In the genomic region with DNA sequence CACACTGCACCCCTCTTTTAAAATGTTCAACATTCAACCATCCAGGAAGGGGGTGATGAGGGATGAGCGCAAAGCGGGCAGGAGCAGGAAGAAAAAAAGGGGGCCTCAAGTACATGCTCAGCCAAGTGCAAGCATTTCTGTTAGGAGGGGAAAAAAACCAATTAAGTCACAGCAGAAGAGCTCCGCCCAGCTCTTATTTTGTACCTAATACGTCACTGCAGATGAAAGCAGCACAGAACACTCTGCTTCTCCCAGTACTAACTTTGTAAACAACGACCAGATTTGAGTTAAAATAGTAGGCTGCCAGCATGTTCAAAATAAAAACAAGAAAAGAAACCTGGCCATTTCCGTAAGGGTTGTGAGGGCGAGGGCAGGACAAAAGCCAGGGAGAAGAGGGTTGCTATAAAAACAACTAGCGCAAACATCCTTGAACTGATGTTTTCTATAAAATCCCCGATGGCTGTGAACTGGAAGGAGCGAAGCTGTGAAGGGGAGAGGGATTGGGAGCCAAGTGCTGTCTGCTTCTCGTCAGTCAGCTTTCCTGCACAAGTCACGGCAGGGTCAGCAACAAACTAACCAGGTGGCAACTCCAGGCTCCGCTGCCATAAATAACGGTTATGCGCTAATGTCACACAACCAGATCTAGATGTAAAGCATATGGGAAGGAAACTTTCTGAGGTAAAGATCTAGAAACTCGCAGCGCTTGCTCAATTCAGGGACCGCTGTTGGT, we compare ENCODE assay signal across 8 mouse cellular contexts. TPM values are rescaled to one million over a fixed set of nuclear protein-coding genes. Genes with fewer than 3 reads are reported as not detected.
DNase-seq lines count a peak whose midpoint lies in the region; ATAC-seq and TF ChIP-seq lines count a peak whose summit lies in the region.

No protein-coding gene starts in this region.

- peak overlapping the region; percentile 54 for H3K4me2 ChIP-seq in kidney, embryonic 15.5 days
- peak overlapping the region; percentile 44 for H3K4me2 ChIP-seq in embryonic facial prominence, embryonic 12.5 days (replicated peaks)
- peak overlapping the region; percentile 49 for H3K4me2 ChIP-seq in intestine, postnatal 0 days (replicated peaks; ENCODE audit: low read depth)
- peak overlapping the region; percentile 14; the same call in 1 of the 2 replicates for H3K4me2 ChIP-seq in neural tube, embryonic 14.5 days (ENCODE audit: low read depth, low read length)

- no peak for TF ChIP-seq CTCF in intestine, postnatal 0 days (IDR thresholded peaks at IDR 0.05; ENCODE audit: low read depth)
- no peak for TF ChIP-seq CTCF in left cerebral cortex, adult 2 months (IDR thresholded peaks at IDR 0.05)

- WGBS in kidney, embryonic 15.5 days = 19% methylated on average over 18 of the region's 18 CpGs
- 31% methylated on average over 18 of the region's 18 CpGs for WGBS in embryonic facial prominence, embryonic 12.5 days
- WGBS in intestine, postnatal 0 days = 52% methylated on average over 18 of the region's 18 CpGs
- WGBS in neural tube, embryonic 14.5 days = 25% methylated on average over 18 of the region's 18 CpGs

- no peak; the same call in 1 of the 2 replicates for ATAC-seq in kidney, embryonic 15.5 days (replicated peaks; ENCODE audit: low FRiP score)
- no peak for ATAC-seq in embryonic facial prominence, embryonic 12.5 days (ENCODE audit: insufficient number of reproducible peaks, insufficient read depth, low FRiP score, low TSS enrichment)
- no peak for ATAC-seq in intestine, postnatal 0 days
- no peak for ATAC-seq in neural tube, embryonic 14.5 days (ENCODE audit: low read depth)

- no peaks in the 10 kb centered on the region for H3K36me3 ChIP-seq in kidney, embryonic 15.5 days
- no peaks in the 10 kb centered on the region for H3K36me3 ChIP-seq in embryonic facial prominence, embryonic 12.5 days
- no peaks in the 10 kb centered on the region for H3K36me3 ChIP-seq in intestine, postnatal 0 days (ENCODE audit: control insufficient read depth, insufficient read depth)
- H3K36me3 ChIP-seq in neural tube, embryonic 14.5 days (ENCODE audit: control insufficient read depth, insufficient read depth, low read length) = no peaks in the 10 kb centered on the region

- peaks cover 26% of the 10 kb centered on the region for H3K4me1 ChIP-seq in kidney, embryonic 15.5 days
- H3K4me1 ChIP-seq in embryonic facial prominence, embryonic 12.5 days = peaks cover 5% of the 10 kb centered on the region; the same call in 1 of the 2 replicates
- H3K4me1 ChIP-seq in intestine, postnatal 0 days (replicated peaks; ENCODE audit: control insufficient read depth, insufficient read depth, low read length) = no peaks in the 10 kb centered on the region
- peaks cover 5% of the 10 kb centered on the region; the same call in 1 of the 2 replicates for H3K4me1 ChIP-seq in neural tube, embryonic 14.5 days (ENCODE audit: control insufficient read depth, insufficient read depth, low read length)

- H3K4me3 ChIP-seq in kidney, embryonic 15.5 days (replicated peaks) = peak overlapping the region; percentile 30
- H3K4me3 ChIP-seq in embryonic facial prominence, embryonic 12.5 days = peak overlapping the region; percentile 9; the same call in 1 of the 2 replicates
- H3K4me3 ChIP-seq in intestine, postnatal 0 days (ENCODE audit: low read depth, low read length) = no peak overlapping the region
- no peak overlapping the region for H3K4me3 ChIP-seq in neural tube, embryonic 14.5 days (ENCODE audit: low read depth, low read length)
- no peak overlapping the region for H3K4me3 ChIP-seq in left cerebral cortex, adult 2 months

- no peaks in the 10 kb centered on the region for H3K27me3 ChIP-seq in kidney, embryonic 15.5 days
- H3K27me3 ChIP-seq in embryonic facial prominence, embryonic 12.5 days = no peaks in the 10 kb centered on the region
- no peaks in the 10 kb centered on the region for H3K27me3 ChIP-seq in intestine, postnatal 0 days (replicated peaks; ENCODE audit: control insufficient read depth, insufficient read depth, low read length)
- H3K27me3 ChIP-seq in neural tube, embryonic 14.5 days (ENCODE audit: control insufficient read depth, insufficient read depth, low read length) = no peaks in the 10 kb centered on the region

- DNase-seq in kidney, postnatal 36 days = no peak
- DNase-seq in urinary bladder, postnatal 36 days (ENCODE audit: low spot score in 2 of 2) = no peak
- no peak for DNase-seq in left cerebral cortex, adult 2 months (ENCODE audit: extremely low spot score in 1 of 2, low spot score in 2 of 2)
- DNase-seq in cerebellum, adult 11-12 months = no peak

- peak overlapping the region; percentile 11 for H3K9ac ChIP-seq in kidney, embryonic 15.5 days
- no peak overlapping the region; the same call in 1 of the 2 replicates for H3K9ac ChIP-seq in embryonic facial prominence, embryonic 12.5 days
- no peak overlapping the region for H3K9ac ChIP-seq in intestine, postnatal 0 days (ENCODE audit: low read depth, low read length)
- no peak overlapping the region for H3K9ac ChIP-seq in neural tube, embryonic 14.5 days (replicated peaks; ENCODE audit: low read depth, low read length)

- peak overlapping the region; percentile 81 for H3K27ac ChIP-seq in kidney, embryonic 15.5 days
- H3K27ac ChIP-seq in embryonic facial prominence, embryonic 12.5 days = 0 out of 2 replicates have a peak overlapping the region, but pooled peaks have one; percentile 23
- H3K27ac ChIP-seq in intestine, postnatal 0 days (ENCODE audit: low read depth, low read length) = no peak overlapping the region
- no peak overlapping the region for H3K27ac ChIP-seq in neural tube, embryonic 14.5 days (ENCODE audit: low read depth, low read length)
- no peak overlapping the region for H3K27ac ChIP-seq in left cerebral cortex, adult 2 months

- no peaks in the 10 kb centered on the region for H3K9me3 ChIP-seq in kidney, embryonic 15.5 days (replicated peaks)
- H3K9me3 ChIP-seq in embryonic facial prominence, embryonic 12.5 days = no peaks in the 10 kb centered on the region
- H3K9me3 ChIP-seq in intestine, postnatal 0 days (ENCODE audit: control insufficient read depth) = no peaks in the 10 kb centered on the region
- no peaks in the 10 kb centered on the region for H3K9me3 ChIP-seq in neural tube, embryonic 14.5 days (ENCODE audit: control insufficient read depth, low read length)

- intact Hi-C loops in left cerebral cortex, adult 2 months (cut with DNase I) = no loop called here

RNA-seq across cellular contexts. Expression of gene BC052040, which starts 2.2 kb away (rescaled TPM):
- polyA plus RNA-seq in kidney, embryonic 15.5 days (2015; fragmentation: Nextera tagmentation; extraction: Ambion mirVana) = 16.7 and 18.8 TPM in 2 replicates
- polyA plus RNA-seq in embryonic facial prominence, embryonic 12.5 days (2016; fragmentation: Nextera tagmentation; extraction: Ambion mirVana) = 14.3 and 14.4 TPM in 2 replicates
- polyA plus RNA-seq in intestine, postnatal 0 days (2015; fragmentation: Nextera tagmentation; extraction: Ambion mirVana) = 4.6 and 4.7 TPM in 2 replicates
- 10.3 and 12.6 TPM in 2 replicates for polyA plus RNA-seq in neural tube, embryonic 14.5 days (2014; fragmentation: Nextera tagmentation; extraction: Ambion mirVana)
- total RNA-seq in left cerebral cortex, adult 2 months (2021) = 1 to 10 TPM; 6.1 to 8.1 TPM

Comparison
In these comparisons a context has a peak if more than half of its experiments do, and no peak if none do; other contexts are left out.
1. H3K27ac ChIP-seq: peak in kidney, embryonic 15.5 days (single experiment) and embryonic facial prominence, embryonic 12.5 days (single experiment); none in intestine, postnatal 0 days (single experiment), neural tube, embryonic 14.5 days (single experiment) and left cerebral cortex, adult 2 months (single experiment).
2. H3K4me3 ChIP-seq: peak in kidney, embryonic 15.5 days (single experiment) and embryonic facial prominence, embryonic 12.5 days (single experiment); none in intestine, postnatal 0 days (single experiment), neural tube, embryonic 14.5 days (single experiment) and left cerebral cortex, adult 2 months (single experiment).
3. Peak in every context shown above with its lines, with median percentiles within 50 percentile points of each other: H3K4me2 ChIP-seq.